Mouse (Mus musculus): ENCODE measurements around the gene Tm9sf3.

Tm9sf3 gene

GRCm38 (mm10) chr19:41176881-41177280, 86.9 kb downstream of the Tm9sf3 start:
- no peak for DNase-seq (ENCODE audit: low spot score in 2 of 2)

GRCm38 (mm10) chr19:41165914-41166235, 97.9 kb downstream of the Tm9sf3 start:
- DNase-seq (ENCODE audit: low spot score in 2 of 2), result no peak

- no peak for DNase-seq (ENCODE audit: low spot score in 2 of 2)
Observed at GRCm38 (mm10) chr19:41165144-41165913, 98.5 kb downstream of the Tm9sf3 start.

- DNase-seq (ENCODE audit: low spot score in 2 of 2), result no peak
Observed at GRCm38 (mm10) chr19:41164447-41165095, 99.2 kb downstream of the Tm9sf3 start.

All from spleen, postnatal 4 days (tissue).